Mouse (Mus musculus): Measurements from ENCODE around the gene Tbc1d30. TPM values are rescaled to one million over a fixed set of nuclear protein-coding genes. Genes with fewer than 3 reads are reported as not detected.

The Tbc1d30 gene
- polyA plus RNA-seq, 1 experiment = 1.0 TPM

DNA sequence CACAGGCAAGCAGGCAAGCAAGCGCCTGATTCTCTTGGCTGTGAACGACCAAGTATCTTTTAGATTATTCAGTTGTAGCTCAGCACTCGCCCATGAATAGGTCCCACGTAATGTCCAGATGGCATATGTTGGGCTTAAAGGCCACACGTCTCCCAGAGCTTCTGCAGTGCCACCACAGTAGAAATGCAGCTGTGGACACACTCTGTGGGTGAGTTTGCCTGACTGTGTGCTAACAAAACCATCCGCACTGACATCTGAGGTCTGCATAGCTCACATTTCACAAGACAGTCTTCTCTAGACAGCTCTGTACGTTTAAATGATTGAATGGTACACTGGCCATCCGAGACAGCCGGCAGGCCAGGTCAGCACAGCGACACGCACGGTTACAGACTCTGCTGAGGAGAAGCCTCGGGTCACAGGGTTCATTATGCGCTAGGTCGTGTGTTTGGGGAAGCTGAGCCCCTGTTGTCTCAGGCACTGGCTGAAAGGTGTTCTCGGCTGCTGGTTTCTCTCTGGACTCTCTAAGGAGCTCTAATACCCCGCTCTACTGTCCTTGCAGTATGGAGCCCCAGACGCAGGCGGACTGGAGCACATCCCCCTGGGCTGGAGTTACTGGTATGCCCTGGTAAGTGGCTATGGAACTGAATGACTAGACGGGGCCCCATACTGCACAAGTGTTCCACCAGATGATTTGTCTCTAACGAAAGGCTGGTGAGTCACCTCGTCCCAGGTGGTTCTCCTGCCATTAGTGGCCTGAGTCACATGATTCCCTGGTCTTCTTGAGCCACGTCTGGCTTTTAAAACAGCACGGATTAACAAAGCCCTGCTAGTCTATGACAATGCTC is 24.8 kb upstream of the Tbc1d30 start:
- DNase-seq = no peak
- 60% methylated on average over 24 of the region's 24 CpGs for WGBS

DNA sequence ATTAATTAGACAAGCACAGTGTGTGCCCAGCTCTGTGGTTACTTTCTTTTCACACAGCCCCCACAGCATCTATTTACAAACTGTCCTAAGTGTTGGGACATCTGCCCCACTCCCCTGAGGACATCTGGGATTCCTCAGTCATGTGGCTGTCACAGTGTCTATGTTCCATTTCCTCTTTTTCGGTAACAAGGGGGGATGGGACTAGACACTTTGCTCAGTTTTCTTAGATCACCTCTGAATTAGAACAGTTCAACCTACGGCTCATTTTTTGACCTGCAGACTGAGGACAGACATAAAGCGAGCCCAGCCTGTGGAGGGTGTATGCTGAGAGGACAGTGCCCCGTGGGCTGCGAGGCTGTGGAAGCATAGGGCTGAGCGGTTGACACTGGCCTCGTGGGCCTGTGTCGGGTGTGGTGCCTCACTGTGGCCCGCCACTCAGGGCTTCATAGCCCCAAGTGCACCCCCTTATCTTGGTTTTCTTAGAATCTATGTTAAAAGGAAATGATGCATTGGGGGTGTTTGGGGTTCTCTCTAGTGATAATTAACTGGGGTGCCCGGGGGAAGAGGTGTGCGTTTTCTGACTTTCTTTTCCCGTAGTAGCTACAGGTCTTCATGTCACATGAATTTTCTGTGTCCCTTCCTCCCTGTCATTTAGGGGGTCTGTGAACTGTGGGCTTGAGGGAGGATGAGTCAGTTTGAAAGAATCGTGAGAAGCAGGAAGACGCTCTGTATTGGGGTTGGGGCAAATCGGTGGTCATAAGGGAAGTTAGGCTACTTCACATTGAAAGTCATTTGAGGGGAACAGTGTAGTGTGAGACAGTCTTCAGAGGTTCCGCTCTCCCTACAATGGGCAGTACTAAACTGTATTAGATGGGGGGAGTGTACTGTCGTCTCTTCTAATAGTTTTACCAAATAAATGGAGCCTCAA is 23.9 kb upstream of the Tbc1d30 start:
- H3K36me3 ChIP-seq (ENCODE audit: control insufficient read depth, insufficient read depth, low read length) = peaks cover 11% of the 10 kb centered on the region
- TF ChIP-seq POLR2A (IDR thresholded peaks at IDR 0.05; ENCODE audit: low read depth, low read length) (no peak), CTCF (conservative IDR thresholded peaks at IDR 0.05; ENCODE audit: insufficient read depth, insufficient read length, low read depth, low read length) (no peak)
- peak; percentile 21 for DNase-seq

More for the DNA sequence above, 24.8 kb upstream of the Tbc1d30 start:
- Histone ChIP-seq H3K4me3 (ENCODE audit: insufficient read depth, low read depth, low read length) (no peak overlapping the region), H3K27ac (ENCODE audit: insufficient read depth, low read depth, low read length) (no peak overlapping the region), H3K4me1 (ENCODE audit: control insufficient read depth, insufficient read depth, low read length) (no peaks in the 10 kb centered on the region), H3K36me3 (ENCODE audit: control insufficient read depth, insufficient read depth, low read length) (peaks cover 11% of the 10 kb centered on the region), H3K27me3 (replicated peaks; ENCODE audit: control insufficient read depth, insufficient read depth, low read length) (no peaks in the 10 kb centered on the region)
- TF ChIP-seq CTCF (conservative IDR thresholded peaks at IDR 0.05; ENCODE audit: insufficient read depth, insufficient read length, low read depth, low read length) (no peak), POLR2A (IDR thresholded peaks at IDR 0.05; ENCODE audit: low read depth, low read length) (no peak)

DNA sequence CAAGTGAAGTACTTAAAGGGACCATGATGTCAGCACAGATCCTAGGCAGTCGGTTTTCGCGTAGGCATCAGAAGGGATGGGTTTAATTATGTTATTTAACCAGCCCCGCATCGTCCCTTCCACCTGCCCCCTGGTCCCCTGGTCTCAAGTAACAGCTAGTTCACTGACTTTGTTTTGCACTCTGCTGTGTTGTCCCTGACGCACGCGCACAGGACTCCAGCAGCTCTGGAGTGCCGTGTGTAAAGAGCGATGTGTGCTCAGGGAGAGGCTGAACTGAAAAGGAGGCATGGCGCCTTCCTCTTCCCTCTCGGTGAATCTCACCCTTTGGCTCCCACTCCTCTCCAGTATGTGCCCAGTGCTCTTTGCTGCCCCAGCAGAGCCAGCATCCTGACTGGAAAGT is 22.9 kb upstream of the Tbc1d30 start:
- WGBS = 77% methylated on average over 12 of the region's 12 CpGs
- Histone ChIP-seq H3K27ac (ENCODE audit: insufficient read depth, low read depth, low read length) (no peak overlapping the region), H3K4me3 (ENCODE audit: insufficient read depth, low read depth, low read length) (no peak overlapping the region), H3K36me3 (ENCODE audit: control insufficient read depth, insufficient read depth, low read length) (peaks cover 7% of the 10 kb centered on the region; the same call in 1 of the 2 replicates), H3K27me3 (replicated peaks; ENCODE audit: control insufficient read depth, insufficient read depth, low read length) (no peaks in the 10 kb centered on the region), H3K4me1 (ENCODE audit: control insufficient read depth, insufficient read depth, low read length) (peaks cover 4% of the 10 kb centered on the region; the same call in 1 of the 2 replicates)
- TF ChIP-seq CTCF (conservative IDR thresholded peaks at IDR 0.05; ENCODE audit: insufficient read depth, insufficient read length, low read depth, low read length) = no peak
- no peak for TF ChIP-seq POLR2A (IDR thresholded peaks at IDR 0.05; ENCODE audit: low read depth, low read length)
- DNase-seq = no peak

More for the DNA sequence above, 23.9 kb upstream of the Tbc1d30 start:
- no peaks in the 10 kb centered on the region for H3K4me1 ChIP-seq (ENCODE audit: control insufficient read depth, insufficient read depth, low read length)
- H3K4me3 ChIP-seq (ENCODE audit: insufficient read depth, low read depth, low read length) = no peak overlapping the region
- 0 out of 2 replicates have a peak overlapping the region, but pooled peaks have one; percentile 21 for H3K27ac ChIP-seq (ENCODE audit: insufficient read depth, low read depth, low read length)
- 80% methylated on average over 17 of the region's 17 CpGs for WGBS
- H3K27me3 ChIP-seq (replicated peaks; ENCODE audit: control insufficient read depth, insufficient read depth, low read length) = no peaks in the 10 kb centered on the region

DNA sequence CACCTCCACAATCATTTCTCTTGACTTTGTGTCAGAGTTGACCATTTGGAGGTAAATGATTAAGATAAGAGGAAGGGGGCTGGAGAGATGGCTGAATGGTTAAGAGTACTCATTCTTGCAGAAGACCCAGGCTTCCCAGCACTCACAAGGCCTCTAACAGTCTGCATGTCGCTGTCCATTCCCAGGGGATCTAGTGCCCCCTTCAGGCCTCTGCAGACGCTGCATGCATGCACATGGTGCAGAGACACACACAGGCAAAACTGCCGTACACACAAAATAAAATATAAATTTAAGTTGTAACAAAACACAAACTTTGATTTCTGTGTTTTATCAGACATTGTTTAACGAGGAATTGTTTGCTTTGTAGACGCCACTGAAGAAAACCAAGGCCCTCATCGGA is 19.7 kb upstream of the Tbc1d30 start:
- DNase-seq = peak; percentile 48
- TF ChIP-seq CTCF (conservative IDR thresholded peaks at IDR 0.05; ENCODE audit: insufficient read depth, insufficient read length, low read depth, low read length) (peak; percentile 58), POLR2A (IDR thresholded peaks at IDR 0.05; ENCODE audit: low read depth, low read length) (no peak)
- no peak overlapping the region for H3K27ac ChIP-seq (ENCODE audit: insufficient read depth, low read depth, low read length)
- H3K4me3 ChIP-seq (ENCODE audit: insufficient read depth, low read depth, low read length) = no peak overlapping the region
- H3K36me3 ChIP-seq (ENCODE audit: control insufficient read depth, insufficient read depth, low read length) = no peaks in the 10 kb centered on the region; the same call in 1 of the 2 replicates
- peaks cover 14% of the 10 kb centered on the region; the same call in 1 of the 2 replicates for H3K4me1 ChIP-seq (ENCODE audit: control insufficient read depth, insufficient read depth, low read length)
- no peaks in the 10 kb centered on the region for H3K27me3 ChIP-seq (replicated peaks; ENCODE audit: control insufficient read depth, insufficient read depth, low read length)
- 93% methylated on average over 6 of the region's 6 CpGs for WGBS

DNA sequence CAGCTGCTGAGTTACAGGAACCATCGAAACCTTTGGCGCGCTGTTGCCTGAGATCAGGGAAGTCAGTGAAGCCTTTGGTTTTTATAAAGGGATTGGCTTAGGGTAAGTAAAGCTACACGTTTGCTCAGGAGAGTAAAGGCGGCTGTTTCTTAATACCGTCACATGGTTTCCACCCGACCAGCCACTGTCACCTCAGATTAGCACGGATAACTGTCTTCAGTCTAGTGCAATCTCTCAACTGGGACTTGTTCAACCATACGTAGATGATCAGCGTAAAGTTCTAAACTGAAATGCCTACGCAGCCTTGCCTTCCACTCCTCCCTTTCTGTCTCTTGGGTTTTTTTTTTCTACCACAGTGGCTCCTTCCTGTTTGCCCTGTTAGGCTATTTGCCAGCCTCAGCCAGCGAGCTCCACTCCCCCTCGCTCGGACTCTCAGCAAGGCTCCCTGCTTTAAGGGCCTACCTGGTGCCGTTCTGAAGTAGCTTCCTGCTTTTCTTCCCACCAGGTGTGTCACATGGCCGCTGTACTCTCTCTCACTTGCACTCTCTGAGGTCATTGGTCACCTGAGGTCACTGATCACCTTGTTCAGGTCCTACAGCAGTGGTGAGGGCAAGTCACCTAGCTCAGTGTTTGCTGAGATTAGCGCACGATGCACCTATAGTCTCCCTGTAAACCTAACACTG is 17.8 kb upstream of the Tbc1d30 start:
- peak; percentile 46 for DNase-seq
- Histone ChIP-seq H3K4me3 (ENCODE audit: insufficient read depth, low read depth, low read length) (no peak overlapping the region), H3K36me3 (ENCODE audit: control insufficient read depth, insufficient read depth, low read length) (no peaks in the 10 kb centered on the region), H3K27me3 (replicated peaks; ENCODE audit: control insufficient read depth, insufficient read depth, low read length) (no peaks in the 10 kb centered on the region), H3K27ac (ENCODE audit: insufficient read depth, low read depth, low read length) (no peak overlapping the region), H3K4me1 (ENCODE audit: control insufficient read depth, insufficient read depth, low read length) (peaks cover 14% of the 10 kb centered on the region; the same call in 1 of the 2 replicates)
- WGBS = 62% methylated on average over 18 of the region's 18 CpGs
- TF ChIP-seq CTCF (conservative IDR thresholded peaks at IDR 0.05; ENCODE audit: insufficient read depth, insufficient read length, low read depth, low read length) (no peak), POLR2A (IDR thresholded peaks at IDR 0.05; ENCODE audit: low read depth, low read length) (no peak)

DNA sequence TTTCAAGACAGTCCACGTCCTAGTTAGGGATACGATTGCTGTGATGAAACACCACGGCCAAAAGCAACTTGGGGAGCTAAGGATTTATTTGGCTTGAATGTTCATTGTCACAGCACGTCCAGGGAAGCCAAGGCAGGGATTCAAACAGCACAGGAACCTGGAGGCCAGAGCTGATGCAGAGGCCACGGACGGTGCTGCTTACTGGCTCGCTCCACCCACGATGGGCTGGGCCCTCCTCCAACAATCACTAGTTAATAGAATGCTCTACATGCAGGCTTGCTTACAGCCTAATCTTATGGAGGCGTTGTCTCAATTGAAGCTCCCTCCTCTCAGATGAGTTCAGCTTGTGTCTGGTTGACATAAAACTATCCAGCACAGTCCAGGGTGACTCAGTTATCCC is 16.7 kb upstream of the Tbc1d30 start:
- WGBS = 60% methylated on average over 9 of the region's 9 CpGs
- H3K27me3 ChIP-seq (replicated peaks; ENCODE audit: control insufficient read depth, insufficient read depth, low read length) = no peaks in the 10 kb centered on the region
- no peak for TF ChIP-seq POLR2A (IDR thresholded peaks at IDR 0.05; ENCODE audit: low read depth, low read length)
- peaks cover 14% of the 10 kb centered on the region; the same call in 1 of the 2 replicates for H3K4me1 ChIP-seq (ENCODE audit: control insufficient read depth, insufficient read depth, low read length)
- H3K27ac ChIP-seq (ENCODE audit: insufficient read depth, low read depth, low read length) = no peak overlapping the region
- peak; percentile 46 for DNase-seq
- H3K36me3 ChIP-seq (ENCODE audit: control insufficient read depth, insufficient read depth, low read length) = no peaks in the 10 kb centered on the region
- H3K4me3 ChIP-seq (ENCODE audit: insufficient read depth, low read depth, low read length) = no peak overlapping the region

Data from kidney, adult 2 months (tissue).